Mouse (Mus musculus) erythroblast, embryonic 14.5 days (primary cell): Measurements from ENCODE around the gene Ache. TPM values are rescaled to one million over a fixed set of nuclear protein-coding genes. Genes with fewer than 3 reads are reported as not detected.
A peak's percentile ranks its signal among the peaks of the same experiment; 100 is the strongest.

Experiments used
- H3K27me3 ChIP-seq: 2 replicates; pipeline ENCODE4 v1.6.1; 2012; ENCODE audit warnings: inconsistent platforms; ENCODE audit not compliant: control insufficient read depth
- H3K36me3 ChIP-seq: 2 replicates; pipeline ENCODE4 v1.6.1; 2012; ENCODE audit warnings: mild to moderate bottlenecking, inconsistent platforms; ENCODE audit not compliant: control insufficient read depth
- H3K4me1 ChIP-seq: 2 replicates; pipeline ENCODE4 v1.6.1; 2012; ENCODE audit warnings: inconsistent platforms; ENCODE audit not compliant: control insufficient read depth
- H3K4me3 ChIP-seq: replicated peaks from 2 replicates; pipeline ENCODE3; 2012; ENCODE audit warnings: moderate library complexity, mild to moderate bottlenecking, inconsistent platforms
- H3K9me3 ChIP-seq: 2 replicates; pipeline ENCODE4 v1.6.1; 2012; ENCODE audit warnings: low read length, inconsistent platforms, mixed read lengths; ENCODE audit not compliant: control insufficient read depth
- GATA1 ChIP-seq: IDR thresholded peaks from 2 replicates; pipeline ENCODE4 v1.6.1; 2012; ENCODE audit warnings: low read length, inconsistent platforms, mixed read lengths
- TAL1 ChIP-seq: IDR thresholded peaks from 3 replicates; pipeline ENCODE4 v1.6.1; 2012; ENCODE audit warnings: low read length, inconsistent platforms, mixed read lengths
- polyA plus RNA-seq: library from polyadenylated mRNA; stranded (reverse); fragments of >175 nt; gene quantifications from 2 replicates; pipeline ENCODE4 v1.2.3, GENCODE M21; 2012

The Ache gene
- polyA plus RNA-seq, 1 experiment = 29.5 TPM

GRCm38 (mm10) chr5:137294744-137295093, 7.4 kb downstream of the Ache start:
- Histone ChIP-seq H3K4me1 (peaks cover 77% of the 10 kb centered on the region), H3K27me3 (peaks cover 2% of the 10 kb centered on the region; the same call in 1 of the 2 replicates), H3K9me3 (no peaks in the 10 kb centered on the region), H3K36me3 (peaks cover 81% of the 10 kb centered on the region), H3K4me3 (peak overlapping the region; percentile 96)
- TF ChIP-seq GATA1 (no peak), TAL1 (no peak)

GRCm38 (mm10) chr5:137295296-137295695, 8.0 kb downstream of the Ache start:
- peaks cover 71% of the 10 kb centered on the region for H3K4me1 ChIP-seq

GRCm38 (mm10) chr5:137295712-137296111, 8.4 kb downstream of the Ache start:
- Histone ChIP-seq H3K36me3 (peaks cover 83% of the 10 kb centered on the region), H3K9me3 (no peaks in the 10 kb centered on the region), H3K4me3 (peak overlapping the region; percentile 96), H3K4me1 (peaks cover 69% of the 10 kb centered on the region), H3K27me3 (no peaks in the 10 kb centered on the region; the same call in 1 of the 2 replicates)
- no peak for TF ChIP-seq TAL1
- no peak for TF ChIP-seq GATA1

More at GRCm38 (mm10) chr5:137295296-137295695, 8.0 kb downstream of the Ache start:
- Histone ChIP-seq H3K27me3 (no peaks in the 10 kb centered on the region; the same call in 1 of the 2 replicates), H3K9me3 (no peaks in the 10 kb centered on the region), H3K4me3 (peak overlapping the region; percentile 96), H3K36me3 (peaks cover 83% of the 10 kb centered on the region)
- TF ChIP-seq TAL1 (no peak), GATA1 (no peak)

GRCm38 (mm10) chr5:137297126-137297525, 9.8 kb downstream of the Ache start:
- H3K27me3 ChIP-seq = no peaks in the 10 kb centered on the region; the same call in 1 of the 2 replicates
- peaks cover 63% of the 10 kb centered on the region for H3K4me1 ChIP-seq
- peaks cover 84% of the 10 kb centered on the region for H3K36me3 ChIP-seq
- H3K4me3 ChIP-seq = no peak overlapping the region
- TF ChIP-seq TAL1 (no peak), GATA1 (no peak)
- H3K9me3 ChIP-seq = no peaks in the 10 kb centered on the region

GRCm38 (mm10) chr5:137299240-137299639, 11.9 kb downstream of the Ache start:
- peaks cover 98% of the 10 kb centered on the region for H3K36me3 ChIP-seq
- TF ChIP-seq GATA1 (no peak), TAL1 (no peak)
- peaks cover 63% of the 10 kb centered on the region for H3K4me1 ChIP-seq
- no peaks in the 10 kb centered on the region; the same call in 1 of the 2 replicates for H3K27me3 ChIP-seq
- H3K9me3 ChIP-seq = no peaks in the 10 kb centered on the region
- no peak overlapping the region for H3K4me3 ChIP-seq

GRCm38 (mm10) chr5:137301253-137301652, 13.9 kb downstream of the Ache start:
- H3K4me3 ChIP-seq = no peak overlapping the region
- H3K36me3 ChIP-seq = peaks cover 100% of the 10 kb centered on the region
- TF ChIP-seq TAL1 (no peak), GATA1 (no peak)
- H3K9me3 ChIP-seq = no peaks in the 10 kb centered on the region
- peaks cover 63% of the 10 kb centered on the region for H3K4me1 ChIP-seq
- no peaks in the 10 kb centered on the region; the same call in 1 of the 2 replicates for H3K27me3 ChIP-seq

- H3K4me1 ChIP-seq = peaks cover 68% of the 10 kb centered on the region
- TF ChIP-seq GATA1 (no peak), TAL1 (no peak)
- H3K4me3 ChIP-seq = no peak overlapping the region
- peaks cover 3% of the 10 kb centered on the region for H3K9me3 ChIP-seq
- H3K27me3 ChIP-seq = no peaks in the 10 kb centered on the region
- peaks cover 81% of the 10 kb centered on the region for H3K36me3 ChIP-seq
Measured at GRCm38 (mm10) chr5:137303609-137304008, 16.3 kb downstream of the Ache start.

GRCm38 (mm10) chr5:137304165-137304564, 16.8 kb downstream of the Ache start:
- H3K4me3 ChIP-seq = peak overlapping the region; percentile 94
- peaks cover 72% of the 10 kb centered on the region for H3K4me1 ChIP-seq
- H3K36me3 ChIP-seq = peaks cover 81% of the 10 kb centered on the region

GRCm38 (mm10) chr5:137304816-137305215, 17.5 kb downstream of the Ache start:
- Histone ChIP-seq H3K4me1 (peaks cover 69% of the 10 kb centered on the region), H3K4me3 (peak overlapping the region; percentile 94)
- TF ChIP-seq TAL1 = no peak
- no peak for TF ChIP-seq GATA1

More at GRCm38 (mm10) chr5:137304165-137304564, 16.8 kb downstream of the Ache start:
- H3K9me3 ChIP-seq = peaks cover 5% of the 10 kb centered on the region
- no peaks in the 10 kb centered on the region for H3K27me3 ChIP-seq
- TF ChIP-seq GATA1 (no peak), TAL1 (no peak)

GRCm38 (mm10) chr5:137305822-137306221, 18.5 kb downstream of the Ache start:
- TF ChIP-seq GATA1 (no peak), TAL1 (no peak)
- peaks cover 80% of the 10 kb centered on the region for H3K36me3 ChIP-seq
- no peaks in the 10 kb centered on the region for H3K27me3 ChIP-seq
- H3K4me1 ChIP-seq = peaks cover 67% of the 10 kb centered on the region
- H3K4me3 ChIP-seq = peak overlapping the region; percentile 94
- H3K9me3 ChIP-seq = peaks cover 5% of the 10 kb centered on the region

More at GRCm38 (mm10) chr5:137304816-137305215, 17.5 kb downstream of the Ache start:
- Histone ChIP-seq H3K36me3 (peaks cover 81% of the 10 kb centered on the region), H3K27me3 (no peaks in the 10 kb centered on the region), H3K9me3 (peaks cover 5% of the 10 kb centered on the region)
